Mouse (Mus musculus) lung, embryonic 16.5 days (tissue): ENCODE data around the gene Pard3. TPM values are rescaled to one million over a fixed set of nuclear protein-coding genes. Genes with fewer than 3 reads are reported as not detected.

ENCODE experiments used
- ATAC-seq: fragments of 200-750 bp; cut with Nextera tagmentation; 2 replicates; pipeline ENCODE4 v1.8.0; 2017; ENCODE audit warnings: low read depth, mild to moderate bottlenecking, moderate library complexity
- H3K27ac ChIP-seq: fragments of 300-500 bp; sonication (generic); 2 replicates; pipeline ENCODE4 v1.5.1; 2014; ENCODE audit warnings: mild to moderate bottlenecking, control low read depth, low read length
- H3K27me3 ChIP-seq: fragments of 300-500 bp; sonication (generic); 2 replicates; pipeline ENCODE4 v1.6.1; 2014; ENCODE audit warnings: low read depth, low read length, mixed read lengths; ENCODE audit not compliant: control insufficient read depth, insufficient read depth
- H3K36me3 ChIP-seq: fragments of 300-500 bp; sonication (generic); 2 replicates; pipeline ENCODE4 v1.6.1; 2014; ENCODE audit warnings: low read length; ENCODE audit not compliant: control insufficient read depth, insufficient read depth
- H3K4me1 ChIP-seq: fragments of 300-500 bp; sonication (generic); replicated peaks from 2 replicates; pipeline ENCODE4 v1.6.1; 2014; ENCODE audit warnings: low read length, mixed read lengths; ENCODE audit not compliant: control insufficient read depth, insufficient read depth
- H3K4me2 ChIP-seq: fragments of 300-500 bp; sonication (generic); 2 replicates; pipeline ENCODE4 v1.6.1; 2014; ENCODE audit warnings: low read depth, low read length, control low read depth
- H3K4me3 ChIP-seq: fragments of 300-500 bp; sonication (generic); 2 replicates; pipeline ENCODE4 v1.5.1; 2014; ENCODE audit warnings: mild to moderate bottlenecking, low read length, control low read depth
- H3K9ac ChIP-seq: fragments of 300-500 bp; sonication (generic); 2 replicates; pipeline ENCODE4 v1.6.1; 2014; ENCODE audit warnings: low read length, control low read depth
- H3K9me3 ChIP-seq: fragments of 300-500 bp; sonication (generic); 2 replicates; pipeline ENCODE4 v1.6.1; 2016; ENCODE audit warnings: low read length; ENCODE audit not compliant: control insufficient read depth
- WGBS: fragments of 180-500 bp; shearing (Covaris S2); extraction: QIAGEN DNeasy Blood & Tissue Kit; methylation state at CpG from one replicate; pipeline ENCODE4 v1.1.7; 2014; 5-methylcytosine and 5-hydroxymethylcytosine counted together
- polyA plus RNA-seq: library from polyadenylated mRNA; unstranded; fragments of >200 nt; fragmentation: Nextera tagmentation; extraction: Ambion mirVana; gene quantifications from 2 replicates; pipeline ENCODE4 v1.2.1, GENCODE M21; 2015

Gene Pard3
- polyA plus RNA-seq, 1 experiment from 2014 or later: 19.0 TPM

DNA sequence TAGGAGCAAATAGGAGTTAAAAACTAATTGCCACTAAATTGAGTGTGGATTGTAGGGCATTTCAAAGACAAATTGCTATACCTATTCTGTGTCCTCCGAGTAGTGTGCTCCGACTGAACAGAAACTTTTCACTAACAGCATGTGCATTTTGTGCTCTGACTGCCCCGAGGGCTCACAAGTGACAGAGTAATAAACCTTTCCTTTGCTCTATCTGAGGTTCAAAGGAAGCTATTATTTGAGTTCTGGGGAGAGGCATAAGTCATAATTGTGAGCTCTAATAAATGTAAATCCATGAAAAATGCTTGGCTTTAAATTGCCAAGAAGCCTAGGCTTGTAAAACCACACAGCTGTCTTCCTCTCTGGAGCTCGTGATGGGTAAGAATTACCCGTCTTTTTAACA is 156.5 kb downstream of the Pard3 start:
- Histone ChIP-seq H3K36me3 (no peaks in the 10 kb centered on the region), H3K27ac (no peak overlapping the region), H3K9me3 (no peaks in the 10 kb centered on the region), H3K27me3 (no peaks in the 10 kb centered on the region), H3K4me3 (no peak overlapping the region), H3K9ac (no peak overlapping the region), H3K4me2 (no peak overlapping the region), H3K4me1 (peaks cover 7% of the 10 kb centered on the region)
- 63% methylated on average over 5 of the region's 5 CpGs for WGBS
- no peak for ATAC-seq

- no peak overlapping the region for H3K9ac ChIP-seq
- H3K4me3 ChIP-seq: no peak overlapping the region
- no peak overlapping the region for H3K4me2 ChIP-seq
- no peaks in the 10 kb centered on the region for H3K27me3 ChIP-seq
- no peak for ATAC-seq
- H3K27ac ChIP-seq: no peak overlapping the region
- H3K36me3 ChIP-seq: no peaks in the 10 kb centered on the region
- H3K4me1 ChIP-seq: peaks cover 7% of the 10 kb centered on the region
- WGBS: 51% methylated on average over 7 of the region's 7 CpGs
- H3K9me3 ChIP-seq: no peaks in the 10 kb centered on the region
Observed at GRCm38 (mm10) chr8:127220615-127221014, 156.9 kb downstream of the Pard3 start.

- H3K36me3 ChIP-seq: no peaks in the 10 kb centered on the region
- no peaks in the 10 kb centered on the region for H3K27me3 ChIP-seq
- H3K4me1 ChIP-seq: peaks cover 7% of the 10 kb centered on the region
- H3K4me3 ChIP-seq: no peak overlapping the region
- H3K9me3 ChIP-seq: no peaks in the 10 kb centered on the region
- no peak overlapping the region for H3K27ac ChIP-seq
- no peak for ATAC-seq
- 60% methylated on average over 3 of the region's 3 CpGs for WGBS
- no peak overlapping the region for H3K9ac ChIP-seq
- no peak overlapping the region for H3K4me2 ChIP-seq
Observed at GRCm38 (mm10) chr8:127222361-127222760, 158.7 kb downstream of the Pard3 start.

DNA sequence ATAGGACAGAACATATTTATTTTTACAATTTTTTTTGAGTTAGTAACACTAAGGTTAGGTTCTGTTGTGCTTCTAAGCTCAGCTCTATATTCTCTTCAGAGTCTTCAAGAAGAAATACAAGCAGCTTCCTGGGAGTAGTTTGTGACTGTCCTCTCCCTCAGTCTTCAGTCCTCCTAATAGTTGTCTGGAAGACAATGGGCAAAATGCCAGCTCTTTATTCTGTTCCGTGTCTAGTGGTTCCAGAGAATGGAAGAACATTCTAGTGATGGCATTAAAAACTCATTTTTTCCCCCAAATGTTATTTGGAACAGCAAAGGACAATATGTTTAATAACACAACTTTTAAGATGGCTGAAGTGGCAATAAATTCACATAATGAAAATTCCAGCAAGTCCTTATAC is 163.3 kb downstream of the Pard3 start:
- WGBS: 17% methylated on average over 1 of the region's 1 CpGs
- H3K27ac ChIP-seq: no peak overlapping the region
- no peaks in the 10 kb centered on the region for H3K9me3 ChIP-seq
- no peak overlapping the region for H3K4me2 ChIP-seq
- H3K9ac ChIP-seq: no peak overlapping the region
- no peak overlapping the region for H3K4me3 ChIP-seq
- H3K4me1 ChIP-seq: no peaks in the 10 kb centered on the region; the same call in 1 of the 2 replicates
- H3K27me3 ChIP-seq: no peaks in the 10 kb centered on the region
- ATAC-seq: peak; percentile 59; the same call in 1 of the 2 replicates
- no peaks in the 10 kb centered on the region for H3K36me3 ChIP-seq

GRCm38 (mm10) chr8:127227407-127227806 is 163.7 kb downstream of the Pard3 start:
- H3K4me1 ChIP-seq: no peaks in the 10 kb centered on the region; the same call in 1 of the 2 replicates
- no peaks in the 10 kb centered on the region for H3K27me3 ChIP-seq
- no peak overlapping the region for H3K9ac ChIP-seq
- H3K4me2 ChIP-seq: no peak overlapping the region
- H3K27ac ChIP-seq: no peak overlapping the region
- WGBS: 70% methylated on average over 4 of the region's 4 CpGs
- no peaks in the 10 kb centered on the region for H3K9me3 ChIP-seq
- peak; percentile 78 for ATAC-seq
- no peaks in the 10 kb centered on the region for H3K36me3 ChIP-seq
- H3K4me3 ChIP-seq: no peak overlapping the region

DNA sequence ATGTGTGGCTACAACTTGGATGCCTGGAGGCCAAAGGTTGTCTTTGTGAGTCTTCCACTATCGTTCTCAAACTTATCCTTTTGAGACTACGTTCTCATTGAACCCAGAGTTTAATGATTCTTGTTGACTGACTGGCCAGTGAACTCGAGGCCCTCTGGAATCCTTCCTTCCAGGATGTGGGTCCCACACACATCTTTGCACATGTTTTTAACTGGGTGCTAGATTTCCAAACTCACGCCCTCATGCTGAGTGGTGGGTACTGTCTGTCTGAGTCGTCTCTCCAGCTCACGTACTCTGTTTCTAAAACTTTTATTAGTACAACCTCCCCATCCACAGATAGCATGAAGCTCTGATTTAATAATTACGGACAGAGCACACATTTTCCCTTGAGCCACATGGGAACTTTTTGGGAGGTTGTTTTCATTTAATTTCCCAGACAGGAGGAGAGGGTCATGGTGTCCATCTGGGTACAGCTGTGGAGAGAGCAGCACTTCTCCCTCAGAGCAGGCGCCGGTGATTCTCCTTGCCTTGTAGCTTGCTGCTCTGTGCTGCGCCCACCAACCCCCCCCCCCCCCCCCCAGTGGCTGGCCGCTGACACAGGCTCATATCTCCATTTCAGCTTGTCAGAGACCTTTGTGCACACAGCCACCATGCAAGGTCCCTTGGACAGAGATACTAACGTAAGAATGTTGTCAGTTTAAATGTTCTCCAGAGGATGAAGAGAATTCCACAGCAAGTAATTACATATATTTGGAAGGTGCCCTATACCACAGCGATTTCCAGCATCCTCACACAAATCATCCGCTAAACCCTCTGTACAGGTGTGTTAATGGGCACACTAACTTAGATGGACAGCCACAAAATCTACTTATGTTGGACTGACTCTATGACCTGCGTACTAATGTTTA is 165.9 kb downstream of the Pard3 start:
- no peak overlapping the region for H3K27ac ChIP-seq
- no peak overlapping the region for H3K4me3 ChIP-seq
- H3K4me2 ChIP-seq: no peak overlapping the region
- H3K4me1 ChIP-seq: no peaks in the 10 kb centered on the region; the same call in 1 of the 2 replicates
- no peaks in the 10 kb centered on the region for H3K9me3 ChIP-seq
- no peaks in the 10 kb centered on the region for H3K27me3 ChIP-seq
- ATAC-seq: no peak
- no peaks in the 10 kb centered on the region for H3K36me3 ChIP-seq
- no peak overlapping the region for H3K9ac ChIP-seq
- 69% methylated on average over 15 of the region's 15 CpGs for WGBS

DNA sequence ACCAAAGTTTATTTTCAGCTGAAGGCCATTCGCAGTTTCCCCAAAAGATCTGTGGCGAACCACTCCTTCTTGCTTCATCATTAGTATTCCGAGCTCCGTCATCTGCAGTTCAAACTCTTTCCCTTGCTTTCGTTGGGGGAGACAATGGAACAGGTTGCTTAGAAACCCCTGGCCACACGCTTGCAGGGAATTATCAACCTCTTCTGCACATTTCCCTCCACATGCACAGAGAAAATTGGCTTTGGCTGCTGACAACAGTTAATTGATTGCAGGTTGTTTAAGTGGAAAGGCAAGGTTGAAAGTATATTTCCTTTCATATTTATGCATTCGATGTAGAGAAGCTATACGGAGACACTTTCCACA is 166.5 kb downstream of the Pard3 start:
- Histone ChIP-seq H3K9me3 (no peaks in the 10 kb centered on the region), H3K36me3 (no peaks in the 10 kb centered on the region), H3K4me1 (no peaks in the 10 kb centered on the region; the same call in 1 of the 2 replicates), H3K4me2 (no peak overlapping the region), H3K27me3 (no peaks in the 10 kb centered on the region), H3K4me3 (no peak overlapping the region), H3K27ac (no peak overlapping the region), H3K9ac (no peak overlapping the region)
- no peak for ATAC-seq
- 83% methylated on average over 8 of the region's 8 CpGs for WGBS

DNA sequence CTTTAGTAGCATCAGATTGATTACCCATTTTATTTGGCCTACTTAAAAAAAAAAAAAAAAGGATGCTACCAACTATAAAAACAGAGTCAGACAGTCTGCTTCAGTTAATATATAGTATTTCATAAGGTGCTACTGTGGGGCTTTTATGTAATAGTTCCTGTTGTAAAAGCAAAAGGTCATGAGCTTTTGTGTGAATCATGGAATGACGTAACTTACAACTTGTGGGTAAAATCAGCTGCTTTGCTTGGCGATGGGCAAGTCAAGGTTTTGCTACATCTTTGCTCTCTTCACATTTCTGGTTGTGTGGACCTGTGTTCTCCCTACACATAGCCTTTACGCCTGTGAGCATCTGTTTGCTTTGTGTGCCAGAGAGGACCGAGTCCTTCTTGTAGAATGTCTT is 179.7 kb downstream of the Pard3 start:
- ATAC-seq: no peak
- Histone ChIP-seq H3K4me1 (no peaks in the 10 kb centered on the region), H3K9me3 (no peaks in the 10 kb centered on the region), H3K27me3 (no peaks in the 10 kb centered on the region), H3K4me2 (no peak overlapping the region), H3K36me3 (no peaks in the 10 kb centered on the region), H3K9ac (no peak overlapping the region), H3K4me3 (no peak overlapping the region), H3K27ac (no peak overlapping the region)
- WGBS: 82% methylated on average over 4 of the region's 4 CpGs

GRCm38 (mm10) chr8:127243841-127244240 is 180.1 kb downstream of the Pard3 start:
- H3K4me3 ChIP-seq: no peak overlapping the region
- H3K4me2 ChIP-seq: no peak overlapping the region
- no peak overlapping the region for H3K9ac ChIP-seq
- ATAC-seq: no peak
- no peaks in the 10 kb centered on the region for H3K9me3 ChIP-seq
- no peaks in the 10 kb centered on the region for H3K36me3 ChIP-seq
- no peak overlapping the region for H3K27ac ChIP-seq
- no peaks in the 10 kb centered on the region for H3K4me1 ChIP-seq
- WGBS: 49% methylated on average over 11 of the region's 11 CpGs
- no peaks in the 10 kb centered on the region for H3K27me3 ChIP-seq
